Mouse (Mus musculus) lung, adult 18-20 months (tissue): ENCODE data around the gene Agtpbp1.
"Not testable (repeated sequence)": the region's sequence is repeated elsewhere in the genome, so short reads cannot be mapped to it uniquely, and the experiment has no call there.

ENCODE experiments used
- DNase-seq, 2 experiments: peaks; one replicate each; pipeline ENCODE4 v3.0.0; 2022; ENCODE audit warnings: mixed read lengths in 2 of 2

Gene Agtpbp1

DNA sequence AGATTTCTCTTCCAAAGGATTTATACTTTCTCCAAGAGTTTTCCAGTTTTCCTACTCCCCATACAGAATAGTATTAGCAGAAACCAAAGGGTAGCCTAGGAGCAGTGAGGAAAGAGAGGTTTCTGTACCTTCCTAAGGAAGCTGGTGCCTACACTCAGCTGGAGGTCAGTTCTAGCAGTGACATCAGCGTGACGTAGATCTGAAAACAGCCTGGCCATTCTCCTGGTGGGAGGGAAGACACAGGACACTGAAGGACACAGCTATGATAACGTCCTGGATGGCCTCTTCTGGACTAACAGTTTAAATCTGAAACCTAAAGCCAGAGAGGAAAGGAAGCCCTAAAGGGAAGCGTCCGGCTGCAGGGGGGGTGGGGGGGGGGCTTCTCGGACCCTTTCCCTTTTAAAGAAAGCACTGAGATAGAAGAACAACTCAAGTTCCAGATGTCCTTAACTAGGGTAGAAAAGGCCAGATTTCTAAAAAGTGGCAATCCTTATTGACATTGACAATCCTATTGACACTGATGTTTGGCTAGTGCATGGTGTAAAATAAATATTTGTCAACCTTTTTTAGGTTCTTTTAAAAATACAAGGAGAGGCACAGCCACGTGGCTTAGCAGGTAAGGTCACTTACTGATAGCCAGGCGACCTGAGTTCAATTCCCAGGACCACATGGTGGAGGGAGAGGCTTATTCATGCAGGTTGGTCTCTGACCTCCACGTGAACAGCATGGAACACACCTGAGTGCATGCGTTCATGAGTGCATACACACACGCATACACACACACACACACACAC is 63.6 kb downstream of the Agtpbp1 start:
- no peak for DNase-seq

DNA sequence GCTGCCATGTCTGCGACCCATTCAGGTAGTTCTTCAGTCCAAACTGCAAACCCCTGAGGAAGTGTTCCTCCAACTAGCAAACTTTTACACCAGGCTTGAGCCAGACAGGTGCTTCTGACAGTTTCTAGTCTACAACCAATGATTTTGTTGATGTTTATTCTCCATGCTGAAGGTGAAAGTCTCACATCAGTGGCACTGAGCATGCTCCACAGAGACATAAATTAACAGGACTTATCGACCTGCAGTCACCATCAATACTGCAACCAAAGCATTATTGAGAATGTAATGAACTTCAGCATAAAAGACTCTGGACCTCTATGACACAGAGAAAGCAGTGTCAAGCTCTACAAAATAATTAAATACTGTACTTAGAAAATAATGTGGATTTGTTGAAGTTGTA is 64.2 kb downstream of the Agtpbp1 start:
- DNase-seq: no peak

DNA sequence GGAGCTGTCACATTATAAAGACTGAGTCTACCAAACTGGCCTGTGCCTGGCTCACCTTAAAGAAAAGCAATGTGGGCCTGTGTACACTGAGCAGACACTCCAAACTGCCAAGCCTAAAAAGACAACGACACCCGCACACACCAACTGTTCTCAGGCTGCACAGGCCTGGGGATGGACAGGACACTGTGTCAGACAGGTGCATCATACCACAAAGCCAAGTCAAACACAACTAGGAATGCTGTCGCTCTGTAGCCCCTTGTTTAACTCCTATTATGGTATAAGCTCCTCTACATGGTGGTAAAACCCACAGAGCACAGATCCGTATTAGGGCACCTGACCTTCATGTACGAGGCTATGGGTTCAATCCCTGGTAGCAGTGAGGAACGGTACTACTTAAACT is 65.5 kb downstream of the Agtpbp1 start:
- no peak for DNase-seq

DNA sequence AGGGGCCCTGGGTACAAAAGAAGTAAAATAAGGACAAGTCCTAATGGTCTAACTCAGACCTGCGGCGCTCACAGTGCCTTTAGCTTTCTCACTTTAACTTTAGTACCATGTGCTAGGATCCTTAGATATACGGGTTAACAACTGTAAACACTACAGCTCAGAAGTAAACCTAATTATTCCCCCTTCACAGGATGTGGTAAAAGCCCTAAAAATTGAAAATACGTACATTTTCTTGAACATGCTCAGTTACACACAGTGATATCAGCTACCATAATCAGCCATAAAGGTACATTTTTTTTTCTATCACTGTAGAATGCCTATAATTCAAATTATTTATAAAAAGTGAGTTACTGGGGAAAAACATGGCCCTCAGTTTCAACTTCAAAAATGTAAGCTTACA is 67.0 kb downstream of the Agtpbp1 start:
- no peak for DNase-seq

DNA sequence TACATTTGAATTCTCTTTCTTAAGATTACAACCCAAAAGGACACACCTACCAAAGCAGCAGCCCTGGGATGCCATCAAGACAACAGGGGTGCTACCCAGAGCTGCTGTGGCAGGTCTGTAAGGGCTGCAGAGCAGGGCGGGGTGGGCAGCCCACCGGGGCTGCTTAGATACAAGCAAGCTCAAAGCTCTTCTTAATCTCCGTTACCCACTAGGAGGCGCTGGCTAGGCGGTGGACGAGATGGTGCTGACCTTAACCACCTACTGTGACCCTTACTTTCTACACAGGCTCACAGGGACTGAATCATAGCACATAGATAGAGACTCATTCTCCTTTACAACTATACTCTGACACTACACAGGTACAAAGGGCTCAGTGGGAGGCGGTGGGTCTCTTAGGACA is 70.0 kb downstream of the Agtpbp1 start:
- peak; percentile 32 to 63 for DNase-seq

DNA sequence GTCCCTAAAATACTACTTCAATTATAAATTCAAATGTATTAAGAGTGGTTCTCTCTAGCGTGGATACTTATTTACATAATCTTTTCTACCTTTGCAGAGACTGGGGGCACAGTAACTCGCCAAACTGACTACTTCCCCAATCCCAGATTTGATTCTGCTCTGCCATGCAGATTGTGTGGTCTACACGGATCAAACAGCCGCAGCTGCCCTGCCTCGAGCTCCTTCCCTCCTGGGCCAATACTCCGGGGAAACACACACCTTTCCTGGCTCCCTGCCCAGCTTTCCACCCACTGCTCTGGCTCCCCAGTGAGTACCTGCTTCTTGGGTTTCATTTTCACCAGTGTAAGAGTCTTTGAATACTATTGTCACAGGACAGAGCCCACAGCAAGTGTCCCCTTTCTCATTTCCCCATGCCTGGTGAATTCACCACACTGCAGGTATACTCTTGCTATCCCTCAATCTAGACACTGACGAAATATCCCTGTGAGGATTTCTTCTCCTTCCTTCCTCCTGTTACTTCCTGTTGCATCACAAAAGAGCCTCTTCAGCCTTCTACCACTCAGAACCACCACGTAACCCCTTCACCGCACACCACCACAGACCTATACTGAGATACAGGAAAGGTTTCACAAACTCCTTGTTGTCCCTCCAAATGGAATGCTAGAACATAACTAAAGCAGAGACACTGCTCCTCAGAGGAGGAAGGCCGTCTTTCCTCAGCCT is 75.2 kb downstream of the Agtpbp1 start:
- peak; percentile 76 to 82 for DNase-seq

DNA sequence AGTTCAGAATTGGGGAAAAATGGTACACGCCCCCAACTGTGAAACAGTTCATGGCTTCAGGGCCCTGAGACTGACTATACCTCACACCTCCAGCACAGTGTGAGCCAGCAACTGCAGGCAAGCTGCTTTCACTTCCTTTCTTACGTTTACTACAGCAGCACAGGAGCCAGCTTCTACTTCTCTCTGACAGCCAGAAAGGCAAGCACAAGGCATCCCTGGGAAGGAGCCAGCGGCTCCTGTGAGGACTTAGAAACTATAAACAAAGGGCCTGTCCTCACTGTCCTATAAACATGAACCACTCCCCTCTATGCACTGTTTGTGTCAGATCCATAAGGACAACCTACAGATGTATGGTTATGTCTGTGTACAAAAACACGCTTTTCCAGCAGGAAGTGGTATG is 76.4 kb downstream of the Agtpbp1 start:
- no peak for DNase-seq

DNA sequence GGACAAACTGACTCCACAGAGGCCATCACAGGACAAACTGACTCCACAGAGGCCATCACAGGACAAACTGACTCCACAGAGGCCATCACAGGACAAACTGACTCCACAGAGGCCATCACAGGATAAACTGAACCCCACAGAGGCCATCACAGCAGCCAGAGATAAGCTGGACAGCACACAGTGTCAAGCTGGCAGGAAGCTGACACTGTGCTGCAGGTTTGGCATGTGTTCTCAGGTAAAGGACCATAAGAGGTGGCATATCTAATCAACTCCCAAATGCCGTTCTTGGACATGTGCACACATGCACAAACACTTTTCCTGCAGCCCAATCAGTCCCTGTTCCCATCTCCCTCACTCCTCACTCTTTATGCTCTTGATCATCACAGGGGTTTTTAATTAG is 78.6 kb downstream of the Agtpbp1 start:
- no peak for DNase-seq

DNA sequence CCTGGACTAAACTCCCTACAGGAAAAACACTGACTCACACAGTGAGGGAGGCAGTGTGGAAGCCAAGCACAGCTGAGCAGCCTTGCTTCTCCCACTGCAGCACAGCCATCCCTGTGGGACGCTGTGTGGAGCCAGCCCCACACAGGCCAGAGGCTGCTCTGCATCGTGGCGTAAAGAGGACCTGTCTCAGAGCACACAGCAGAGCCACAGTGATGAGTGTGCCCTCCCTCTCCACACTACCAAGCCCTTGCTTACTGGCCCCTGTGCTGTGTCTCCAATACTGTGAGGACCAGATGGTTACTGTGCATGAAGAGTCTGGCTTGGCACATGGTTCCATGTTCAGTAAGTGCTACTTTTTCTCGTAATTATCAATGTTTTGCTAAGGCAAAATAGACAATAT is 79.2 kb downstream of the Agtpbp1 start:
- no peak for DNase-seq

DNA sequence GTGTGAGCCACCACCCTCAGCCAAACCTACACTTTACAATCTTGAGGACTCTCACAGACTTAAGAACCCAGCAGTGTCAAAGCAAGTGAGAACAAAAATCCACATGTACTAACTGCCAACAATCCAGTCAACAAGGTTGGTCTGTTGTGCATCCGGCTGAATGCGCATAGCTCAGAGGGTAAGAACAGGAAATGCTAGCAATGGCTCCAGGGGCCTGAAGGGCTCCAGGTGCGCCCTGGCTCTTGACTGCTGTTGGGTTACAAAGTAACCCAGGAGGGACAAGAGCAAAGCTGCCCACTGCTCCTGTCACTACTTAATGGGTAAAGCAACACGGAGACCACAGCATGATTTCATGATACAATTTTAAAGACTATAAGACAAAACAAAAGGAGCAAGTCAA is 81.4 kb downstream of the Agtpbp1 start:
- DNase-seq: no peak

DNA sequence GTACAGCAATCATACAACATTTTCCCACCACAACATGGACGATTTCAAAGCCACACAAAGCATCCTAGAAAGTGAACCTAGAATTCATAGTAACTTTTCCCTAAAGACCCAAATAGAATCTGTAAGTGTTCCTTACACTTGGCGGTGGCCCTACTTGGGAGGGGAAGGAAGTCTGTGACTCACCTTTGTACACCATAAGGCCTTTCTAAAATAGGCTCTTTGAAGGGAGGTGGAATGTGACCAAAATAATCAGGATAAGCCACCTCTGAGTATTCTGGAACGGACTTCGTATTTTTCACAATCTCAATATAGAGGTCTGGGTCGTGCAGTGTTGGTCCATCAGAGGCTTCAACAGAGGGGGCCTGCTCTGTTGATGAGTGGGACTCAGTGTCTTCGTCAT is 85.2 kb downstream of the Agtpbp1 start:
- DNase-seq: no peak

DNA sequence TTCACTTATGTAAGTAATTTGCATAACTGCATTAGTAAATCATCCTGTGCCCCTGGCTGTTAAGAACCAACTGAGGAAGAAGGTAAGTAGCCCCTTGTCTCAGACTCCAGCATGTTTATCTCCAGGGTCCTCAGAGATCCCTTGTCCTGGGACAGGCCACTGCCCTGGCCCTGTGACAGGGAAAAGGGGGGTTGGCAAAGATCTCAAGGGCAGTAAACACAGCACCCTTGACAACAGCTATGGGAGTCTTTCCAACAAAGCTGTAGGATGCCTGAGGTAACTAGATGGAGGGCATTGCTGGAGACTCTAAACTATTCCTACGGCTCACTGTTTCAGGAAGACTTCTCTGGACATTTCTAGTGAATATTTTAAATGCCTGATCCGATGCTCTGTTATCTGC is 85.7 kb downstream of the Agtpbp1 start:
- DNase-seq: peak in 1 of 2 experiments; percentile 36

DNA sequence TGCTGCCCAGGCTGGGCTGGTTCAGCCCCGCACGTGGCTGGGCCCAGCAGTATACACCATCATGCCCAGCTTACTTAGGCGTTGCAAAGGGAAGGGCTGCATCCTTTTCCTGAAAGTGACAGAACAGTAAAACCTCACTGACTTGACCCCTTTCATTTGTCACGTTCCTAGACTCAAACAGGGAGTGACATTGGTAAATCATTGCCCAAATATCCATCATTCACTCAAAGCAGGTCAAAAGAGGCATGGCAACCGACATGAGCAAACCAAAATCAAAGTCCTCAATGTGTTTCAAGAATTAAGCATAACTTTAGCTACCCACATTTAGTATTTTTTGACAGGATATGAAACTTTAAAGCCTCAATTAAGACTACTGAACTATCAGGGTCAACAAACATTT is 86.8 kb downstream of the Agtpbp1 start:
- DNase-seq: no peak

DNA sequence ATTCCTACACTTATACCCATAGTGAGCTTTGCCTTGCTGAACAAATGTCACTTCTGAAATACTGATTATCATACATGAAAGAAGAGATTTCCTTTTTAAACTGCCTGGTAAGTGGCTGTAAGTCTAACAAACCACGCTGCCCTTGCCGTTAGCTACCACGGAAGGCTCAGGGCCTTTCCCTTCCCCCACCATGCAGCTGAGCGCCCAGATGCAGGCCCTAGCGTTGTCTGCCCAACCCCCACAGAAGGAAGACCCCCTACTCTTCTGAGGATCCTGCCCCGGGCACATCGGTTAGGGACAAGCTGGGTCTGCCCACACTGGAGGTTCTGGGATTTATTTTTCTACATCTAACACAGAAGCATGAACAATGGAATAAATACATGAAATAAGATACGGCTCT is 89.2 kb downstream of the Agtpbp1 start:
- no peak for DNase-seq

DNA sequence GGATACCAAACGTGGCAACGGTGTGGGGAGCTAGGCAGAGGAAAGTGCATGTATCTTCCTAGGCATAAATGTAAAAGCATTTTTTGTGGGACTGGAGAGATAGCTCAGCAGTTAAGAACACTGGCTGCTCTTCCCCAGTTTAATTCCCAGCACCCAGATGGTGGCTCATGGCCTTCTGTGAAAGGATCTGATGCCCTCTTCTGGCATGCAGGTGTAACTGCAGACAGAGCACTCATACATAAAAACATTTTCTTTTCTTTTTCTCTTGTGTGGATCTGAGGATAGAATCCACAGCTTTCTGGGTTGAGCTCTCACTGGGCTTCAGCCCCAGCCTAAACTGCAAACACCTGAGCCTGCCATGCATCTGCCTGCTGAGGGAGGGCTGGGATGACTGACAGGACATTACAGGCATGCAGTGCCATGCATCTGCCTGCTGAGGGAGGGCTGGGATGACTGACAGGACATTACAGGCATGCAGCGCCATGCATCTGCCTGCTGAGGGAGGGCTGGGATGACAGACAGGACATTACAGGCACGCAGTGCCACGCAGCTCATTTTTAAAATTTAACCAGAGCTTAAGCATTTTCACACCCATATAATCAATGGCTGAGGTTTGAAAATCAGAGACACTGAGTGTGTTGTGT is 90.3 kb downstream of the Agtpbp1 start:
- no peak for DNase-seq

DNA sequence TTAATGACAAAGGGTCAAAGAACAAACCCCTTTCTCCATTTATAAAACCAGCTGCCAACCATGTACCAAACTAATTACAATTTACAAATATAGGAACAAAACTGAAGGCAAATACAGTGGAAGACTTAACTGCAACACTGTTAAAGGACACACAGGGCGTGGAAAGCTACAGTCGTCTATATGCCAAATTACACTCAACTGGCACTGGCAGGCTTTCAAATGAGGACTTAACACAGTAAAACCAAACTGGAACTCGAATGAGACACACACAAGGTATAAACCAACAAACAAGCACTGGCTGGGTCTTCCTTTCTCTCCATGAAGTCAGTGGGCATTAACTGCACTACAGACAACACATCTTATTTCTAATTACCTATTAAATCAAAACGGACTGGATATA is 94.3 kb downstream of the Agtpbp1 start:
- no peak for DNase-seq

DNA sequence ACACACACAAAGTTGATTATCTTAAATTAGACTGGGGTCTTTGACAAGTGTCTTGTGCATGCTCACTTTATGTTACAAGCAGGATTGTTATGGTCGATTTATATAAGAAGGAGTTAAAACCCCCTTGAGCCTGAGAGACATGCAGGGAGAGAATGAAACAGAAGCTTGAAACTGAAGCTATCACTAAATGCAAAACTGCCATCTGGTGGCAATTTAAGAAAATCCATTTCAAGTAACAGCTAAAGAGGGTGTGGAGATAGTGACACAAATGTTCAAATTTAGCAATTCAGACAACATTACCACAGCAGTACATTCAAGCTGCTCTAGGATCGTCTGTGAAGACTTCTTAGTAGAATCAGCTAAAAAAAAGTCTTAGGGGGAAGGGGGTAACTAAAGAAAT is 95.9 kb downstream of the Agtpbp1 start:
- no peak for DNase-seq

DNA sequence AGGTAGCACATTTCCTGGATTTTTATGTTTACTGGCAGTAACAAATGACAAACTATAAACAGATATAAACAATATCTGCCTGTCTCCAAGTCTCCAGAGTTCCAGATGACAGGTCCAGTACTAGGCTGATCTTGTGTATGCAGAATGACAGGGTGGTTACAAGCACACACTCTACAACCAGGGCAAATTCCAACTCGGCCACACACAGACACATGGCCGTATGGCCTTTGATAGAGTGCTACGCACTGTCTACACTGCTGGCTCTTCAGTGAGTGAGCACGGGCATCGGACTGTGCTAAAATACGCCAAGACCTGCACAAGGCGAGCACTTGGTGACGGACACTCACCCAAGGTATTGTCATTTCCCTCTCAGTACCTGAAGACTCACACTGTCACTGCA is 97.7 kb downstream of the Agtpbp1 start:
- no peak for DNase-seq

DNA sequence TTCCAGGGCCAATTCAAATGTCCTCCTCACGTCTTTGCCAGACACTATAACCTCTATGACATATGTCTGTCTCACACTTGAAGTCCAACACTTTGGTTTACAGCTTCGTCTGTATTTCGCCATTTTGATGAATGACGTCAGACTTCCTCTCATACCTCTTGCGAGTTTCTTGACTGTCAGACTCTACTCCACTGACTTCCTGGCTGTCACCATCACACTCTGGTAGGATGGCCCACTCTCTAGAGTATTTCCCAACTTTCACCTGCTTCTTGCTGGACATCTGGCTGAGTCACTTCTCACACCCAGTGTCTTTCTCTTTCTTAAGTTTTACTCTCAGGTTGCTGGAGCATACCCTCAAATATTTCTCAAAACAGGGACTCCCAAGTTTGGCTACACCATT is 98.8 kb downstream of the Agtpbp1 start:
- no peak for DNase-seq

DNA sequence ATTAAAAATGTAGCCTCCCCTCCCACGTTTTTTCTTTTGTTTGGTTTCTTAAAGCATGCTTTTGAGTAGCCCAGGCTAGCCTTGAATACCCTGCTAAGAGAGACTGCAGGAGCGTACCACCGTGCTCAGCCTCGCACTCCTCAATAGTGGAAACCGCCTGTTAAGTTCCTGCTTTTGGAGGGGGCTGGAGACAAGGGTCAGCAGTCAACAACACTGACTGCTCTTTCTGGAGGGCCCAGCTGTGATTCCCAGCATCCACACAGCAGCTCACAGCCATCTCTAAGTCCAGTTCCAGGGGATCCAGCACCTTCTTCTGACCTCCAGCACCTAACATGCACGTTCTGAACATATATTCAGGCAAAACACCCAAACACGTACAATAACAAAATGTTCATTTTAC is 99.6 kb downstream of the Agtpbp1 start:
- no peak for DNase-seq

DNA sequence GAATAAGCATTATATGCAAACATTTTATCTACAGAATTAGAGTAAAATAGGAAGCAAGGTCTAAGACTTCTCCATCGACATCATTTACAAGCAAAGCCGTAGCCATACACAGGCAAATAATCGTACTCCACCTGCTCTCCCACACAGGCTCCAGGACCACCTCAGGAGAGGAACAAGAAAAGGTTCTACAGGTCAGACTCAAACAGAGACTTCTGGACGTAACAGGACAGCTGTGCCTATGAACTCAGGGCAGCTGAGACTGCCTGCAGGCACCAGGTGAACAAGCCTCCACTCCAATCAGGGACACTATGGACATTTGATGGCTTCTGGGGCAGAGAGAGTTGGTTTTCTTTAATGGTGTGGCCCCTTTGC is 103.6 kb downstream of the Agtpbp1 start:
- no peak for DNase-seq

DNA sequence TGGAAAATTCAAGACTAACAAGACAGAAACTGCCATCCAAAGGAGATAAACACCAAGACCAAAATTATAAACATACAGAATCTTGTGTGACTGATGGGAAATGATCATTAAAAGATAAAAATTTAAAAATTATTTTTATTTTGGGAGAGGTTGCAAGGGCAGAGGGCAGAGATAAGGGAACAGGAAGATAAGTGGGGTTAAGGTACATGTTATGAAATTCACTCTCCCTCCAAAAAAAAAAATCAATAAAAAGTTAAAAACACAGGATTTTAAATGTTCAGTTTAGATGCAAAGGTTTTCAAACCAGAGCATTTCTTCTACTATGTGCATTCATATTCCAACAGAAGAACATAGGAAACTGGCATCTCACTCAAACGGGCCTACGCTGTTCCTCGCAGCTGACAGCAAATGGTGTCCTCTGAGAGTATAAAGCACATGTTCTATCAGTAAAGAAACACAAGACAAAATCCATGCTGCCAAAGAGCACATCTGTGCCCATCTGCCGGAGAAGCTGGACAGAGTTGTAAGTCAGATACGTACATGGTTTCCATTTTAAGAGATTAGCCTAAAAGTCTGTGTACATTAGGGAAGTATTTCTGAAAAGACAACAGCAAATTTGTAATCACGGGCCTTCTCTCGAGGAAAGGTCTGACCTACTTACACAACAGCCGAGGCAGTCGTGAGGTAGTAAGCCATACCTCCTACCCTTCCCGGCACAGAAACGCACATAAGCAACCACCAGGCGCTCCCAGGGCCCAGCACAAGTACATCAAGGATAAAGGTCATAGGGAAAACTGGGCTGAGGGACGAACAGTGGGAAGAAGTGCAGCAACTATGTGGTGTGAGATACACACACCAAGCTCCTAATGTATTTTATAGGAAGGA is 104.2 kb downstream of the Agtpbp1 start:
- no peak for DNase-seq

DNA sequence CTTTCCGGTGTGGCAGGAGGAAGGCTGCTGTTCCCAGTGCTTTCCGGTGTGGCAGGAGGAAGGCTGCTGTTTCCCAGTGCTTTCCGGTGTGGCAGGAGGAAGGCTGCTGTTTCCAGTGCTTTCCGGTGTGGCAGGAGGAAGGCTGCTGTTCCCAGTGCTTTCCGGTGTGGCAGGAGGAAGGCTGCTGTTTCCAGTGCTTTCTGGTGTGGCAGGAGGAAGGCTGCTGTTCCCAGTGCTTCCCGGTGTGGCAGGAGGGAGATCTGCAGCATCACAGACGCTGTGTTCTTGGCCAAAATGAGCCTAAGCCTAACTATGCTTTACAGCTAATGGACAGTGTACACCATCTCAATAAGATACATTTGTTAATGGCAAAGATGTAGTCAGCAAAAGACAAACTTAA is 107.1 kb downstream of the Agtpbp1 start:
- DNase-seq: not testable (repeated sequence)
